Mouse (Mus musculus) CD8-positive naive resting alpha-beta T cell, adult 57 days (primary cell): ENCODE measurements around the gene Rhobtb3. TPM values are rescaled to one million over a fixed set of nuclear protein-coding genes. Genes with fewer than 3 reads are reported as not detected.

Experiments used
- total RNA-seq: library from RNA; stranded (reverse); gene quantifications from one replicate; pipeline ENCODE4 v1.2.4, GENCODE M21; 2023

Gene Rhobtb3
- not detected for total RNA-seq

DNA sequence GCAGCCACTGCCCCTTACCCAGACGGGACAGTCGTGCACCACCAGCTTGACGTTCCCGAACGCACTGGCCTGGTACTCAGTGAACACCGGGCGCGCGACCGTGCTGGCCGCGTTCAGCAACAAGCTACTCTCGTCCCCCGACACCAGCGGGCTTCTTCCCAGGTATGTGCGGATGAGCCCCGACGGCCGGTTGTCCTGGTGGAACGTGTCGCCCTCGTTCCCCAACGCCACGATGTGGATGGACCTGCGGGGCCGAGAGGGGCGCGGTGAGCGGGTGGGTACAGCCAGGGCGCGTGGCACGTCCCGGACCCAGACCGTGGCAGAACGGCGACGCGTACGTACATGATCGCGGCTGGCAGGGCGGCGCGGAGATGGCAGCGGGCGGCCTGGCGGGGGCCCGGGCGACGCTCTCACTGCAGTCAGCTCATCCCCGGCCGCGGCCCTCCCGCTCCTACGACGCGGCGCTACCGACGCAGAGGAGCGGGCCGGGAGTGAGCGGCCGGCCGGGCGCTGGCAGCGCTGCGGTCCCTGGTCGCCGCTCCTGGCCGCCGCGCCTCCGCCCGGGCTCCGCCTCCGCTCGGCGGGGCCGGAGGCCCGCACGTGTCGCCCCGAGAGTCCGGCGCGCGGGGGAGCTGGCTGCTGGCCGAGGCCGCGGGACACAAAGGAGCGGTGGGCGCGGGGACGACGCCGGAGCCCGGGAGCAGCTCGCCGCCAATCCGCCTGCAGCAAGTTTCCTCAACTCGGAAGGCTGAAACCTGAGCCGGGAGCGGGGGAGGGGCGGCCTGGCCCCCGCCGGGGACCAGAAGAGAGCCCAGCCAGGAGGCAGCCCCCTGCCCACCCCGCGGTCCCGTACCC is at the start of gene Rhobtb3:
TSS of gene Rhobtb3 (minus strand) at position 737 of the 855 bp plus-strand sequence.

GRCm38 (mm10) chr13:75966850-75967249 is 23.1 kb upstream of the Rhobtb3 start, which contains the start of gene Spata9:
Gene Spata9 (plus strand): TSS chr13:75967150.

GRCm38 (mm10) chr13:75839719-75840481 is 103.8 kb downstream of the Rhobtb3 start, which contains the start of gene Glrx:
Gene Glrx (plus strand): TSS chr13:75839868.

Other genes with a start within 250 kb of the Rhobtb3 start
- 8.6 TPM for gene Ell2, start 237.2 kb downstream of the Rhobtb3 start, total RNA-seq
- 10.3 TPM for gene Glrx, start 104.1 kb downstream of the Rhobtb3 start, total RNA-seq
- not detected for gene Spata9, start 23.2 kb upstream of the Rhobtb3 start, total RNA-seq
- 9.6 TPM for gene Rfesd, start 74.8 kb upstream of the Rhobtb3 start, total RNA-seq
- gene Gpr150, start 113.1 kb upstream of the Rhobtb3 start, total RNA-seq: not detected
- 10.4 TPM for gene Arsk, start 154.7 kb upstream of the Rhobtb3 start, total RNA-seq
- 32.7 TPM for gene Ttc37, start 154.8 kb upstream of the Rhobtb3 start, total RNA-seq